Mouse (Mus musculus) midbrain, embryonic 10.5 days (tissue): ENCODE measurements at regions not wholly inside any gene's neighbourhood (a gene's known extent, or its start where the extent isn't known, plus 50 kb on each side); places are given as distances from the start of the nearest gene placed in this dataset.
A peak's percentile ranks its signal among the peaks of the same experiment; 100 is the strongest.

Source experiments
- DNase-seq: peaks from one replicate; pipeline ENCODE4 v3.0.0-alpha.2; 2017; ENCODE audit warnings: low spot score
- H3K27ac ChIP-seq: fragments of 300-500 bp; sonication (generic); replicated peaks from 2 replicates; pipeline ENCODE4 v1.5.1; 2016; ENCODE audit warnings: mild to moderate bottlenecking
- H3K27me3 ChIP-seq: fragments of 300-500 bp; sonication (generic); 2 replicates; pipeline ENCODE4 v1.6.1; 2016; ENCODE audit warnings: low read depth, mild to moderate bottlenecking; ENCODE audit not compliant: poor library complexity, severe bottlenecking
- H3K36me3 ChIP-seq: fragments of 300-500 bp; sonication (generic); 2 replicates; pipeline ENCODE4 v1.6.1; 2016; ENCODE audit warnings: mild to moderate bottlenecking, moderate library complexity
- H3K4me1 ChIP-seq: fragments of 300-500 bp; sonication (generic); 2 replicates; pipeline ENCODE4 v1.6.1; 2016
- H3K4me3 ChIP-seq: fragments of 300-500 bp; sonication (generic); 2 replicates; pipeline ENCODE4 v1.5.1; 2016; ENCODE audit warnings: mild to moderate bottlenecking, moderate library complexity
- H3K9me3 ChIP-seq: fragments of 300-500 bp; sonication (generic); replicated peaks from 2 replicates; pipeline ENCODE4 v1.6.1; 2016; ENCODE audit warnings: mild to moderate bottlenecking
- WGBS: fragments of 180-500 bp; shearing (Covaris S2); methylation state at CpG from one replicate; pipeline ENCODE4 v1.1.7; 2016; 5-methylcytosine and 5-hydroxymethylcytosine counted together

GRCm38 (mm10) chr1:186455177-186455660 lies 250.6 kb downstream of the Tgfb2 start:
- no peaks in the 10 kb centered on the region for H3K36me3 ChIP-seq
- no peak for DNase-seq
- H3K4me3 ChIP-seq, result no peak overlapping the region
- H3K27me3 ChIP-seq, result no peaks in the 10 kb centered on the region
- no peaks in the 10 kb centered on the region for H3K4me1 ChIP-seq
- 83% methylated on average over 7 of the region's 7 CpGs for WGBS
- no peaks in the 10 kb centered on the region for H3K9me3 ChIP-seq
- no peak overlapping the region for H3K27ac ChIP-seq

DNA sequence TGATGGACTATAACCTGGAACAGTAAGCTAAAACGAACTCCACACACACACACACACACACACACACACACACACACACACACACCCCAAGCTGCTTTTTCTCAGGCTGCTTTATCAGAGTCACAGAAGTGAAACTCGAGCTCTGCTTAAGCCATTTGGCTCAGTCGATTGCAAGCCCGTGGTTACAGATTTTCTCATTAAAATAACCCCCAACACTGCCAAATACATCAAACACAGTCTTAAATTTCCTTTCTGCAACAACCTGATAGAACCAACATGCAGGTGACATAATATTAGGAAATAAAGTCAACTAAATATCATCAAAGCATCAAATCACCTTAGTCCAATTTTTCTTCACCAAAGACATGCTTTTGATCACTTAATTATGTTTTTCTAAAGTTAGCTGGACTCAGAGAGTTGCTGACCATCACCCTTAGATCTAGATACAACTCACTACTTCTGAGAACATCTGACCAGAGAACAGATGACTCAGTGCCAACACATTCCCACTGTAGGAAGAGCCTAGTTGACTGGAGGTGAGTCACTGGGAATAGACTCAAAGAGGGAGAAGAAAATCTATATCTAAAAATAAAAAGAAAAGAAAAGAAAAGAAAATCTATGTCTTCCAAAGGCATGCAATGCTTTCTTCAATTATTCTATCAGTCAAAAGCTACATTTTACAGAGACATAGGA lies 251.2 kb downstream of the Tgfb2 start:
- DNase-seq, result no peak
- Histone ChIP-seq H3K27ac (no peak overlapping the region), H3K4me1 (no peaks in the 10 kb centered on the region), H3K27me3 (no peaks in the 10 kb centered on the region), H3K4me3 (no peak overlapping the region), H3K9me3 (no peaks in the 10 kb centered on the region), H3K36me3 (no peaks in the 10 kb centered on the region)
- 75% methylated on average over 4 of the region's 4 CpGs for WGBS

DNA sequence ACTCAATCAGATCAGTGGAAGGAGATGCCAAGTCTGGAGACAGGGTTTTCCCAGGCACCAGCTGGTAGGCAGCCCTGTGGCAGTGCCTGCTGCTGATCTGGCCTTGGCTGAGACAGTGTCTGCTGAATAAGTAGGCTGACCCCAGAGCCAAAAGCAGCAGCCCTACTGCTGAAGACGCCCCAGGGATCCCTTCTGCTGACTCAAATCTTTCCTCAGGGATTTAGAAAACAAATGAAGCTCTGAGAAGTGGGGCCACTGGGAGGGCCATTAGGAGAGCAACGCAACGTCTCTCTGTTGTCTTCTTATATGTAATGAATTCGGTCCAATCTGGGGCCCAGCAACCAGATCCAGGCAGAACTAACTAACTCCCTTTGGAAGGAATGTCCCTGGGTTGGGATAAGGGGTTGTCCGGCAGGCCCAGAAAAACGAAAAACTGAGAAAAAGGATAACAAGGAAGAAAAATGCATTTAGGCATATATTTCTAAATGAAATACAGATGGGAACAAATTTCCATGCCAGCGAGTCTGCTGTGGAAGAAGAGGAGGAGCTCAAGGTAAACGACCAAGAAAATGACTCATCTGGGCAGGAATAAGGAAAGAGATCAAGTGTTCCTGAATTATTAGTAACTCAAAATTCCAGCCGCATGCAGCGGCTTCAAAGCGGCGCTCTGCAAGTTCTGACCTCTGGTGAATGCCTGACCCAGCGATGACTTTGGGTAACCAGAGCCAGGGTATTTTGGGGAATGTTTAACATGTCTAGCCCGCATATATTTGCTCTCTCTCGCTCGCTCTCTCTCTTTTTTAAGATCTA lies 256.7 kb downstream of the Tgfb2 start:
- no peaks in the 10 kb centered on the region for H3K9me3 ChIP-seq
- H3K36me3 ChIP-seq, result no peaks in the 10 kb centered on the region
- H3K27ac ChIP-seq, result peak overlapping the region; percentile 55
- WGBS, result 47% methylated on average over 16 of the region's 16 CpGs
- H3K27me3 ChIP-seq, result no peaks in the 10 kb centered on the region
- no peak overlapping the region for H3K4me3 ChIP-seq
- DNase-seq, result peak; percentile 20
- H3K4me1 ChIP-seq, result peaks cover 15% of the 10 kb centered on the region

DNA sequence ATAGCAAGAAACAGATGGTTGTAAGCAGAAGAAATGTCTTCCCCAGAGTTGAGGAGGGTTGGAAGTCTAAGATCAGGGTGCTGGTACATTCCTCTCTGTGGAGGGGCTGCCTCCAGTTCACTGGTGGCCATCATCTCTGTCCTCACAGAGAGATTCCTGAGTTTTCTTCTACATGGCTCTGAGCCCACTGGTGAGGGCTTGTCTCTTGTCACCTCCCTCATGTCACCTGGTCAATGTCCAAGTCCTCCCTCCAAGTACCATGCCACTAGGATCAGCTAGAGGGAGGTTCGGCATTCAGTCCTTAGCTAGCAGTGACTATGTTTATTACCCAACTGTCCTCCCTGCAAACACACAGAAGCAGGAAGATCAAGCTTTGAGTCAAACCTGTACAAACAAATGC lies 258.3 kb downstream of the Tgfb2 start:
- WGBS, result 69% methylated on average over 1 of the region's 1 CpGs

GRCm38 (mm10) chr1:186444701-186445131 lies 261.1 kb downstream of the Tgfb2 start:
- no peaks in the 10 kb centered on the region for H3K27me3 ChIP-seq

More for the DNA sequence above, 258.3 kb downstream of the Tgfb2 start:
- no peak for DNase-seq
- Histone ChIP-seq H3K9me3 (no peaks in the 10 kb centered on the region), H3K36me3 (no peaks in the 10 kb centered on the region), H3K4me3 (no peak overlapping the region), H3K27me3 (no peaks in the 10 kb centered on the region), H3K4me1 (peaks cover 15% of the 10 kb centered on the region), H3K27ac (no peak overlapping the region)

DNA sequence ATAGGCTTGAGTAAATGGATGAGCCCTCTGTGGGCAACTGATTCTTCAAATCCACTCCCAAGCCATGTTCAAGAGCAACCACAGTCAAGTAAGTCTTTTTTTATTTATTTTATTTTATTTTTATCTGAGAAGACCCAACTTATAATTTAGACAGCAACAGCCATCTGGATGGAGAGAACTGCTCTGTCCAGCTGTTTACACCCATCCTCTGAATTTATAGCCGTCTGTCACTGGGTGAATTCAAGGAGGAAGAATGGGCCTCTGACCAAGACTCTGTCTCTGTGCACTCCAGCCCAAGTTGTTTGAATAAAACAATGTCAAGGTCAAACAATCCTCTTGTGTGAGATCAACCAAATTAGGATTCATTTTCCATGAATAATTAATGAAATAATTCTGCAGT lies 263.6 kb downstream of the Tgfb2 start:
- no peaks in the 10 kb centered on the region for H3K9me3 ChIP-seq

More at GRCm38 (mm10) chr1:186444701-186445131, 261.1 kb downstream of the Tgfb2 start:
- Histone ChIP-seq H3K4me3 (no peak overlapping the region), H3K36me3 (no peaks in the 10 kb centered on the region), H3K4me1 (peaks cover 15% of the 10 kb centered on the region), H3K9me3 (no peaks in the 10 kb centered on the region), H3K27ac (no peak overlapping the region)
- WGBS, result 67% methylated on average over 5 of the region's 5 CpGs
- no peak for DNase-seq

GRCm38 (mm10) chr1:186435336-186435972 lies 270.3 kb downstream of the Tgfb2 start:
- H3K36me3 ChIP-seq, result no peaks in the 10 kb centered on the region
- no peak overlapping the region for H3K27ac ChIP-seq
- DNase-seq, result no peak
- no peaks in the 10 kb centered on the region for H3K27me3 ChIP-seq
- H3K4me1 ChIP-seq, result peaks cover 15% of the 10 kb centered on the region; the same call in 1 of the 2 replicates
- H3K4me3 ChIP-seq, result no peak overlapping the region
- no peaks in the 10 kb centered on the region for H3K9me3 ChIP-seq
- WGBS, result 82% methylated on average over 12 of the region's 12 CpGs

More for the DNA sequence above, 263.6 kb downstream of the Tgfb2 start:
- H3K27ac ChIP-seq, result no peak overlapping the region
- no peak for DNase-seq
- H3K4me1 ChIP-seq, result peaks cover 7% of the 10 kb centered on the region
- H3K36me3 ChIP-seq, result no peaks in the 10 kb centered on the region
- WGBS, result 78% methylated on average over 1 of the region's 1 CpGs
- no peaks in the 10 kb centered on the region for H3K27me3 ChIP-seq
- no peak overlapping the region for H3K4me3 ChIP-seq

DNA sequence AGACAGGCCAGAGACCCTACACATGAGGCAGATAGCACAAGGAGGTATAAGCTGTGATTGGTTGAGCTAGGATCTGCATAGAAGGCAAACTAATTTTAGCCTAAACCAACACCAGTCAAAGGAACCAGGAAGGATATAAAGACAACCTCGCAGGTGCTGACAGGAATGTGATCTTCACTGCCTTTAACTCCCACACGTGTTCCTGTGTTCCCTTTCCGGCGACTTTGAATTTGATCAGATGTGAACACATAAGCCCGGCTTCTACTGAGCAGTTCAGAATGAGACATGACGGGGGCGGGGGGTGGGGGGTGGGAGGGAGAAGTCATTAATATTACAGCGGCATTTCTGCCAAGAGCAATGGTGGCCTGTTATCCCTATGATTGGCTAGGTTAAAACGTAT lies 271.0 kb downstream of the Tgfb2 start:
- Histone ChIP-seq H3K27me3 (no peaks in the 10 kb centered on the region), H3K4me1 (peaks cover 15% of the 10 kb centered on the region; the same call in 1 of the 2 replicates), H3K27ac (no peak overlapping the region), H3K4me3 (no peak overlapping the region), H3K9me3 (no peaks in the 10 kb centered on the region), H3K36me3 (no peaks in the 10 kb centered on the region)
- no peak for DNase-seq
- WGBS, result 82% methylated on average over 9 of the region's 9 CpGs

- no peaks in the 10 kb centered on the region for H3K27me3 ChIP-seq
- no peaks in the 10 kb centered on the region for H3K9me3 ChIP-seq
- peaks cover 15% of the 10 kb centered on the region; the same call in 1 of the 2 replicates for H3K4me1 ChIP-seq
- H3K4me3 ChIP-seq, result no peak overlapping the region
- no peak for DNase-seq
- no peaks in the 10 kb centered on the region for H3K36me3 ChIP-seq
- 65% methylated on average over 2 of the region's 2 CpGs for WGBS
- no peak overlapping the region for H3K27ac ChIP-seq
These were observed 271.8 kb downstream of the Tgfb2 start for GRCm38 (mm10) chr1:186434007-186434406.

GRCm38 (mm10) chr1:186433169-186433665 lies 272.6 kb downstream of the Tgfb2 start:
- peaks cover 15% of the 10 kb centered on the region; the same call in 1 of the 2 replicates for H3K4me1 ChIP-seq
- H3K27me3 ChIP-seq, result no peaks in the 10 kb centered on the region
- H3K27ac ChIP-seq, result no peak overlapping the region
- DNase-seq, result no peak
- no peaks in the 10 kb centered on the region for H3K9me3 ChIP-seq
- no peak overlapping the region for H3K4me3 ChIP-seq
- WGBS, result 84% methylated on average over 7 of the region's 7 CpGs
- no peaks in the 10 kb centered on the region for H3K36me3 ChIP-seq

- H3K9me3 ChIP-seq, result no peaks in the 10 kb centered on the region
- H3K36me3 ChIP-seq, result no peaks in the 10 kb centered on the region
- no peaks in the 10 kb centered on the region for H3K27me3 ChIP-seq
- H3K4me3 ChIP-seq, result no peak overlapping the region
- no peak overlapping the region for H3K27ac ChIP-seq
- no peak for DNase-seq
- no peaks in the 10 kb centered on the region for H3K4me1 ChIP-seq
- WGBS, result 84% methylated on average over 6 of the region's 6 CpGs
These were observed 280.4 kb downstream of the Tgfb2 start for GRCm38 (mm10) chr1:186425421-186425820.

DNA sequence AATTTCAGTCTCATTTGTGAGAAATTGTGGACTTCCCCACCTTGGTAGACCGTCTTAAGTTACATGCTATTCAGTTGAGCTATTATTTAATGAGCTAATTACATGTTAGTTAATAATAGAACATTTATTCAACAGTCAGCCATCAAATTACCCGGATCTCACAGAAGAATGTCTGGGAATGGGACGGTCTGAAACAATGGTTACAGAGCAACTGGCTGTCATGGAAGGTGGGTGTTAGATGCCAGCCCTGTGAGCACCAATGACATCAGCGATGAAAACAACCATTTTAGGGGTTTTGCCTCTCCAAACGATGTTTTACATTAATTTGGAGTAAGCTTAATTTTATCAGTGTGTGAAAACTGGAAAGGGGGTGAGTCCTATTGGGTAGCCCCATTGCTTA lies 281.7 kb downstream of the Tgfb2 start:
- Histone ChIP-seq H3K27me3 (no peaks in the 10 kb centered on the region), H3K4me1 (no peaks in the 10 kb centered on the region), H3K36me3 (no peaks in the 10 kb centered on the region), H3K9me3 (no peaks in the 10 kb centered on the region), H3K4me3 (no peak overlapping the region), H3K27ac (no peak overlapping the region)
- WGBS, result 92% methylated on average over 5 of the region's 5 CpGs
- no peak for DNase-seq
